Mouse (Mus musculus) testis, adult 2 months (tissue): ENCODE data around the gene Tra2b. TPM values are rescaled to one million over a fixed set of nuclear protein-coding genes. Genes with fewer than 3 reads are reported as not detected.

Source experiments
- H3K27ac ChIP-seq: fragments of 200-500 bp; 2 replicates; pipeline ENCODE4 v1.5.1; 2012; ENCODE audit warnings: low read depth, low read length; ENCODE audit not compliant: control insufficient read depth, insufficient read depth
- H3K27me3 ChIP-seq: fragments of 200-500 bp; 2 replicates; pipeline ENCODE4 v1.6.1; 2012; ENCODE audit warnings: mild to moderate bottlenecking, low read length, moderate library complexity; ENCODE audit not compliant: control insufficient read depth, insufficient read depth
- H3K36me3 ChIP-seq: fragments of 200-500 bp; 2 replicates; pipeline ENCODE4 v1.6.1; 2012; ENCODE audit warnings: mild to moderate bottlenecking, low read length; ENCODE audit not compliant: control insufficient read depth, insufficient read depth
- H3K4me1 ChIP-seq: fragments of 200-500 bp; 2 replicates; pipeline ENCODE4 v1.6.1; 2012; ENCODE audit warnings: low read length; ENCODE audit not compliant: control insufficient read depth, insufficient read depth
- H3K4me3 ChIP-seq: fragments of 200-500 bp; 2 replicates; pipeline ENCODE4 v1.5.1; 2012; ENCODE audit warnings: low read depth, mild to moderate bottlenecking, low read length, moderate library complexity, mixed read lengths; ENCODE audit not compliant: control insufficient read depth
- CTCF ChIP-seq: fragments of 200-500 bp; IDR thresholded peaks from 2 replicates; pipeline ENCODE4 v1.5.1; 2012; ENCODE audit warnings: low read depth, mild to moderate bottlenecking, inconsistent platforms, low read length, moderate library complexity; ENCODE audit not compliant: control insufficient read depth, insufficient read depth, insufficient replicate concordance
- POLR2A ChIP-seq: fragments of 200-500 bp; IDR thresholded peaks from 2 replicates; pipeline ENCODE4 v1.6.1; 2012; ENCODE audit warnings: low read depth, mild to moderate bottlenecking, inconsistent platforms, low read length, moderate library complexity; ENCODE audit not compliant: control insufficient read depth
- polyA plus RNA-seq: library from polyadenylated mRNA; depleted of rRNA; stranded (reverse); fragments of >200 nt; gene quantifications from 2 replicates; pipeline ENCODE4 v1.2.3, GENCODE M21; 2012

Gene Tra2b
- polyA plus RNA-seq, 1 experiment: 59.4 TPM

GRCm38 (mm10) chr16:22289643-22290042 is 23.8 kb upstream of the Tra2b start:
- Histone ChIP-seq H3K27me3 (no peaks in the 10 kb centered on the region), H3K4me3 (no peak overlapping the region), H3K27ac (no peak overlapping the region), H3K4me1 (no peaks in the 10 kb centered on the region), H3K36me3 (no peaks in the 10 kb centered on the region)
- TF ChIP-seq POLR2A (no peak), CTCF (no peak)

GRCm38 (mm10) chr16:22286996-22287395 is 21.2 kb upstream of the Tra2b start:
- TF ChIP-seq CTCF: no peak
- TF ChIP-seq POLR2A: no peak
- Histone ChIP-seq H3K27me3 (no peaks in the 10 kb centered on the region), H3K4me1 (no peaks in the 10 kb centered on the region), H3K4me3 (no peak overlapping the region), H3K36me3 (no peaks in the 10 kb centered on the region), H3K27ac (no peak overlapping the region)

GRCm38 (mm10) chr16:22276536-22276935 is 10.7 kb upstream of the Tra2b start:
- Histone ChIP-seq H3K27me3 (no peaks in the 10 kb centered on the region), H3K4me3 (no peak overlapping the region), H3K4me1 (no peaks in the 10 kb centered on the region), H3K27ac (no peak overlapping the region), H3K36me3 (no peaks in the 10 kb centered on the region)
- TF ChIP-seq CTCF: no peak

GRCm38 (mm10) chr16:22275142-22275541 is 9.3 kb upstream of the Tra2b start:
- Histone ChIP-seq H3K4me3 (no peak overlapping the region), H3K27me3 (no peaks in the 10 kb centered on the region), H3K27ac (no peak overlapping the region), H3K36me3 (no peaks in the 10 kb centered on the region), H3K4me1 (no peaks in the 10 kb centered on the region)
- TF ChIP-seq POLR2A (no peak), CTCF (no peak)

- Histone ChIP-seq H3K27ac (no peak overlapping the region), H3K27me3 (no peaks in the 10 kb centered on the region), H3K4me3 (no peak overlapping the region), H3K36me3 (no peaks in the 10 kb centered on the region), H3K4me1 (peaks cover 5% of the 10 kb centered on the region; the same call in 1 of the 2 replicates)
- TF ChIP-seq CTCF (no peak), POLR2A (no peak)
These were observed 4.7 kb upstream of the Tra2b start for GRCm38 (mm10) chr16:22270491-22270890.

- H3K36me3 ChIP-seq: peaks cover 3% of the 10 kb centered on the region; the same call in 1 of the 2 replicates
- peak overlapping the region; percentile 100 for H3K4me3 ChIP-seq
- H3K4me1 ChIP-seq: peaks cover 7% of the 10 kb centered on the region; the same call in 1 of the 2 replicates
- peak overlapping the region; percentile 94 for H3K27ac ChIP-seq
- no peak for TF ChIP-seq POLR2A
- TF ChIP-seq CTCF: no peak
- H3K27me3 ChIP-seq: no peaks in the 10 kb centered on the region
These were observed 579 bp upstream of the Tra2b start for GRCm38 (mm10) chr16:22266384-22266783.

GRCm38 (mm10) chr16:22264962-22265848 is 600 bp downstream of the Tra2b start:
- Histone ChIP-seq H3K4me3 (peak overlapping the region; percentile 100), H3K36me3 (peaks cover 3% of the 10 kb centered on the region; the same call in 1 of the 2 replicates), H3K4me1 (peaks cover 9% of the 10 kb centered on the region), H3K27ac (peak overlapping the region; percentile 100), H3K27me3 (no peaks in the 10 kb centered on the region)
- TF ChIP-seq CTCF (no peak), POLR2A (no peak)
